Mouse (Mus musculus): ENCODE results near the gene BC028528. TPM values are rescaled to one million over a fixed set of nuclear protein-coding genes. Genes with fewer than 3 reads are reported as not detected.
"Not testable (repeated sequence)": the region's sequence is repeated elsewhere in the genome, so short reads cannot be mapped to it uniquely, and the experiment has no call there.

Gene BC028528
- polyA plus RNA-seq, 1 experiment from 2014 or later, result 7.6 TPM

- Histone ChIP-seq H3K4me3 (ENCODE audit: low read depth, low read length) (no peak overlapping the region), H3K9me3 (ENCODE audit: low read length) (no peaks in the 10 kb centered on the region), H3K27ac (ENCODE audit: low read depth) (no peak overlapping the region), H3K4me2 (ENCODE audit: low read depth, low read length) (no peak overlapping the region), H3K4me1 (ENCODE audit: insufficient read depth) (peaks cover 3% of the 10 kb centered on the region; the same call in 1 of the 2 replicates), H3K27me3 (ENCODE audit: insufficient read depth, low read length) (no peaks in the 10 kb centered on the region), H3K36me3 (replicated peaks; ENCODE audit: insufficient read depth, low read length) (no peaks in the 10 kb centered on the region), H3K9ac (replicated peaks) (no peak overlapping the region)
- TF ChIP-seq CTCF (IDR thresholded peaks at IDR 0.05; ENCODE audit: low read depth), result no peak
- no peak for TF ChIP-seq EP300 (IDR thresholded peaks at IDR 0.05; ENCODE audit: low read depth)
- no peak for DNase-seq
- WGBS (ENCODE audit: insufficient replicate concordance), result 67% methylated on average over 5 of the region's 5 CpGs
- ATAC-seq, result no peak
These were observed 33.3 kb upstream of the BC028528 start for GRCm38 (mm10) chr3:95925087-95925486.

- Histone ChIP-seq H3K9me3 (ENCODE audit: low read length) (no peaks in the 10 kb centered on the region), H3K36me3 (replicated peaks; ENCODE audit: insufficient read depth, low read length) (no peaks in the 10 kb centered on the region), H3K4me1 (ENCODE audit: insufficient read depth) (peaks cover 3% of the 10 kb centered on the region; the same call in 1 of the 2 replicates), H3K27me3 (ENCODE audit: insufficient read depth, low read length) (no peaks in the 10 kb centered on the region), H3K27ac (ENCODE audit: low read depth) (no peak overlapping the region), H3K4me3 (ENCODE audit: low read depth, low read length) (no peak overlapping the region), H3K4me2 (ENCODE audit: low read depth, low read length) (no peak overlapping the region), H3K9ac (replicated peaks) (no peak overlapping the region)
- 40% methylated on average over 4 of the region's 4 CpGs for WGBS (ENCODE audit: insufficient replicate concordance)
- TF ChIP-seq EP300 (IDR thresholded peaks at IDR 0.05; ENCODE audit: low read depth), result no peak
- TF ChIP-seq CTCF (IDR thresholded peaks at IDR 0.05; ENCODE audit: low read depth), result no peak
- no peak for ATAC-seq
- DNase-seq, result no peak
These were observed 32.4 kb upstream of the BC028528 start for GRCm38 (mm10) chr3:95924185-95924584.

GRCm38 (mm10) chr3:95923429-95923828 is 31.6 kb upstream of the BC028528 start:
- not testable (repeated sequence) for H3K9me3 ChIP-seq (ENCODE audit: low read length); ATAC-seq; H3K4me2 ChIP-seq (ENCODE audit: low read depth, low read length); H3K27ac ChIP-seq (ENCODE audit: low read depth); H3K4me3 ChIP-seq (ENCODE audit: low read depth, low read length); H3K9ac ChIP-seq (replicated peaks); H3K27me3 ChIP-seq (ENCODE audit: insufficient read depth, low read length); H3K4me1 ChIP-seq (ENCODE audit: insufficient read depth); DNase-seq; H3K36me3 ChIP-seq (replicated peaks; ENCODE audit: insufficient read depth, low read length)
- 62% methylated on average over 7 of the region's 7 CpGs for WGBS (ENCODE audit: insufficient replicate concordance)

GRCm38 (mm10) chr3:95920532-95920931 is 28.7 kb upstream of the BC028528 start:
- WGBS (ENCODE audit: insufficient replicate concordance), result 62% methylated on average over 2 of the region's 2 CpGs
- H3K27me3 ChIP-seq (ENCODE audit: insufficient read depth, low read length); H3K4me3 ChIP-seq (ENCODE audit: low read depth, low read length); H3K9me3 ChIP-seq (ENCODE audit: low read length); H3K9ac ChIP-seq (replicated peaks); H3K36me3 ChIP-seq (replicated peaks; ENCODE audit: insufficient read depth, low read length); H3K4me1 ChIP-seq (ENCODE audit: insufficient read depth); H3K4me2 ChIP-seq (ENCODE audit: low read depth, low read length); DNase-seq; H3K27ac ChIP-seq (ENCODE audit: low read depth); ATAC-seq: not testable (repeated sequence)

GRCm38 (mm10) chr3:95916760-95917159 is 25.0 kb upstream of the BC028528 start:
- no peak for TF ChIP-seq CTCF (IDR thresholded peaks at IDR 0.05; ENCODE audit: low read depth)
- TF ChIP-seq EP300 (IDR thresholded peaks at IDR 0.05; ENCODE audit: low read depth), result no peak
- Histone ChIP-seq H3K9me3 (ENCODE audit: low read length) (no peaks in the 10 kb centered on the region), H3K4me1 (ENCODE audit: insufficient read depth) (no peaks in the 10 kb centered on the region), H3K9ac (replicated peaks) (no peak overlapping the region), H3K27ac (ENCODE audit: low read depth) (peak overlapping the region; percentile 66), H3K27me3 (ENCODE audit: insufficient read depth, low read length) (no peaks in the 10 kb centered on the region), H3K4me2 (ENCODE audit: low read depth, low read length) (peak overlapping the region; percentile 35; the same call in 1 of the 2 replicates), H3K36me3 (replicated peaks; ENCODE audit: insufficient read depth, low read length) (no peaks in the 10 kb centered on the region), H3K4me3 (ENCODE audit: low read depth, low read length) (no peak overlapping the region)
- 54% methylated on average over 7 of the region's 7 CpGs for WGBS (ENCODE audit: insufficient replicate concordance)
- DNase-seq (no peak), ATAC-seq (no peak)

GRCm38 (mm10) chr3:95914706-95915105 is 22.9 kb upstream of the BC028528 start:
- Histone ChIP-seq H3K27ac (ENCODE audit: low read depth) (no peak overlapping the region), H3K27me3 (ENCODE audit: insufficient read depth, low read length) (no peaks in the 10 kb centered on the region), H3K9ac (replicated peaks) (no peak overlapping the region), H3K4me1 (ENCODE audit: insufficient read depth) (no peaks in the 10 kb centered on the region), H3K4me3 (ENCODE audit: low read depth, low read length) (no peak overlapping the region), H3K9me3 (ENCODE audit: low read length) (no peaks in the 10 kb centered on the region), H3K36me3 (replicated peaks; ENCODE audit: insufficient read depth, low read length) (no peaks in the 10 kb centered on the region), H3K4me2 (ENCODE audit: low read depth, low read length) (no peak overlapping the region)
- no peak for ATAC-seq
- 47% methylated on average over 4 of the region's 4 CpGs for WGBS (ENCODE audit: insufficient replicate concordance)
- no peak for TF ChIP-seq EP300 (IDR thresholded peaks at IDR 0.05; ENCODE audit: low read depth)
- TF ChIP-seq CTCF (IDR thresholded peaks at IDR 0.05; ENCODE audit: low read depth), result no peak
- DNase-seq, result no peak

GRCm38 (mm10) chr3:95907613-95908012 is 15.8 kb upstream of the BC028528 start:
- 55% methylated on average over 4 of the region's 4 CpGs for WGBS (ENCODE audit: insufficient replicate concordance)
- H3K27me3 ChIP-seq (ENCODE audit: insufficient read depth, low read length), result peaks cover 37% of the 10 kb centered on the region

More at GRCm38 (mm10) chr3:95907613-95908012, 15.8 kb upstream of the BC028528 start:
- H3K4me2 ChIP-seq (ENCODE audit: low read depth, low read length), result no peak overlapping the region
- H3K27ac ChIP-seq (ENCODE audit: low read depth), result no peak overlapping the region
- TF ChIP-seq EP300 (IDR thresholded peaks at IDR 0.05; ENCODE audit: low read depth) (no peak), CTCF (IDR thresholded peaks at IDR 0.05; ENCODE audit: low read depth) (no peak)
- H3K4me3 ChIP-seq (ENCODE audit: low read depth, low read length), result no peak overlapping the region
- ATAC-seq (no peak), DNase-seq (no peak)
- H3K36me3 ChIP-seq (replicated peaks; ENCODE audit: insufficient read depth, low read length), result no peaks in the 10 kb centered on the region
- peaks cover 17% of the 10 kb centered on the region for H3K4me1 ChIP-seq (ENCODE audit: insufficient read depth)
- no peaks in the 10 kb centered on the region for H3K9me3 ChIP-seq (ENCODE audit: low read length)
- no peak overlapping the region for H3K9ac ChIP-seq (replicated peaks)

Data from liver, postnatal 0 days (tissue).